Mouse (Mus musculus): ENCODE results near the gene Fam76b. TPM values are rescaled to one million over a fixed set of nuclear protein-coding genes. Genes with fewer than 3 reads are reported as not detected.

The Fam76b gene
- polyA plus RNA-seq, 1 experiment: 6.9 TPM

DNA sequence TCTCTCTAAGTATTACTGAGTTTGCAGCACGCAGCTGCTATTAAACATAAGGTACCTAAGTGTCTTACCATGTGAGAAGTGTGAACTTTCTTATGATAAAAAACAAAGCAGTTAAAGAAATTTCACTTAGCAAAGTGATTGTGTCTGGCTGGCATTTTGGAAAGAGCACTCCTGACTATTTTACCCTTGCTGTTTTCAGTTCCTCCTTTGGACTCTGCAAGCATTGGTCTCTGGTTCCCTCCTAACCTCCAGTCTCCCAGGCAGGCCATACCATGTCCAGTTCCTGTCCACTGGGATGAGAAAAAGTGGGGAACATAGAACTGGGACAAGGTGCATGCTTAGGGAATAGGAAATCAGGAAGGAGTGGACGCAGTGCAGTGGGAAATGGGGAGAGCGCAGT lies 74.5 kb downstream of the Fam76b start:
- Histone ChIP-seq H3K4me1 (ENCODE audit: control insufficient read depth, insufficient read depth, low read length) (peaks cover 2% of the 10 kb centered on the region; the same call in 1 of the 2 replicates), H3K27ac (ENCODE audit: control insufficient read depth, insufficient read depth, low read depth, low read length) (no peak overlapping the region), H3K4me3 (ENCODE audit: control insufficient read depth, low read depth, low read length) (no peak overlapping the region), H3K36me3 (ENCODE audit: control insufficient read depth, insufficient read depth, low read length) (no peaks in the 10 kb centered on the region), H3K27me3 (ENCODE audit: control insufficient read depth, insufficient read depth, low read length) (no peaks in the 10 kb centered on the region)
- TF ChIP-seq CTCF (IDR thresholded peaks at IDR 0.05; ENCODE audit: control insufficient read depth, insufficient read depth, insufficient replicate concordance, low read depth, low read length): no peak
- TF ChIP-seq POLR2A (IDR thresholded peaks at IDR 0.05; ENCODE audit: control insufficient read depth, low read depth, low read length): no peak

DNA sequence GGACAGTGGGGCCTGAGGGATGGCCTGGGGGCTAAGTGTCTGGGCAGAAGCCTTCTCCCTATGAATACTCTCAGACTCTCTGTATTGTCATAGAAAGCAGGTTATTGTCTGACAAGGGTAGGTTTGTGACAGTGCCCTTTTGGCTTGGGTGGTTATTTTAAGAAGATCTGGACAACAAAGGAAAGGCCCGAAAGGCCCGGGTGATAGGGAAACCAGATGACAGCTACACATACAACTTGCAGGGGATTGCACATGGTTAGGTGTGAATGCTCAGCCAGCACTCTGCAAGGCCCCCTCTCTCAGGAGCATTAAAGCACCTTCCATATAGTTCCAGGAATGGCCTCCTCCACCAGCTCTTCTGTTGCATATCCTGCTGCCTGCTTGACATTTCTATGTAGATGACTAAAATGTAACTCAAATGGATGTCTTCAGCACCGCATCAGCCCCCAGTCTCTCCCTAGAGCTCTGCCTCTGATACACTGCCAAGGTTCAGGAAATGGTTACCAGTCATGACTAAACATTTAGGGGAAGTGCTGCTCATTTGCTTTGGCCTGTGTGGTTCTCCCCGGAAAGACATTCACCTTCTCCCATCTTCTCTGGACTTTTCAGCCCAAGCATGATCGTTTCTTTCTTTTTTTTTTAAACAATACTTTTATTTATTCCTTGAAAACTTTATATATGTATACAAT lies 76.7 kb downstream of the Fam76b start:
- H3K4me3 ChIP-seq (ENCODE audit: control insufficient read depth, low read depth, low read length): no peak overlapping the region
- H3K27me3 ChIP-seq (ENCODE audit: control insufficient read depth, insufficient read depth, low read length): no peaks in the 10 kb centered on the region
- no peak for TF ChIP-seq POLR2A (IDR thresholded peaks at IDR 0.05; ENCODE audit: control insufficient read depth, low read depth, low read length)
- TF ChIP-seq CTCF (IDR thresholded peaks at IDR 0.05; ENCODE audit: control insufficient read depth, insufficient read depth, insufficient replicate concordance, low read depth, low read length): no peak
- H3K36me3 ChIP-seq (ENCODE audit: control insufficient read depth, insufficient read depth, low read length): no peaks in the 10 kb centered on the region
- no peak overlapping the region for H3K27ac ChIP-seq (ENCODE audit: control insufficient read depth, insufficient read depth, low read depth, low read length)
- H3K4me1 ChIP-seq (ENCODE audit: control insufficient read depth, insufficient read depth, low read length): peaks cover 2% of the 10 kb centered on the region; the same call in 1 of the 2 replicates

Other genes with a start within 250 kb of the Fam76b start
- gene Mtmr2, start 79.3 kb upstream of the Fam76b start, polyA plus RNA-seq (2012; rRNA removed): 15.6 and 22.1 TPM in 2 replicates
- gene Cep57, start 609 bp upstream of the Fam76b start, polyA plus RNA-seq (2012; rRNA removed): 84.8 and 97.6 TPM in 2 replicates

All from testis, adult 2 months (tissue).